ENCODE assay signal across 14 mouse cellular contexts in genomic region chr6:136910247-136910890, GRCm38 (mm10). TPM values are rescaled to one million over a fixed set of nuclear protein-coding genes. Genes with fewer than 3 reads are reported as not detected.
A peak's percentile ranks its signal among the peaks of the same experiment; 100 is the strongest.
DNase-seq lines count a peak whose midpoint lies in the region; ATAC-seq and TF ChIP-seq lines count a peak whose summit lies in the region.
"Had no signal": no experiment of that assay in that cellular context is flagged by ENCODE, and none has a peak within 500 bp of the region (broad histone marks: within the 10 kb centered on the region; RNA-seq: fewer than 3 reads in every experiment).

No protein-coding gene starts in this region.

- H3K4me2 ChIP-seq in hindbrain, postnatal 0 days (ENCODE audit: low read depth, low read length): no peak overlapping the region
- no peak overlapping the region for H3K4me2 ChIP-seq in limb, embryonic 15.5 days
- H3K4me2 ChIP-seq in stomach, postnatal 0 days (replicated peaks; ENCODE audit: low read depth): no peak overlapping the region

- H3K4me3 ChIP-seq in hindbrain, postnatal 0 days (ENCODE audit: low read length): no peak overlapping the region
- no peak overlapping the region for H3K4me3 ChIP-seq in hindbrain, embryonic 10.5 days
- H3K4me3 ChIP-seq in limb, embryonic 15.5 days: no peak overlapping the region
- H3K4me3 ChIP-seq in stomach, postnatal 0 days (ENCODE audit: low read depth, low read length): no peak overlapping the region
- H3K4me3 ChIP-seq: midbrain, embryonic 10.5 days had no signal

- no peak for ATAC-seq in hindbrain, postnatal 0 days
- no peak for ATAC-seq in limb, embryonic 15.5 days (ENCODE audit: insufficient number of reproducible peaks, low FRiP score, low TSS enrichment, low read depth)
- ATAC-seq in stomach, postnatal 0 days (ENCODE audit: low FRiP score, low TSS enrichment): no peak

- H3K27me3 ChIP-seq in hindbrain, postnatal 0 days (ENCODE audit: insufficient read depth, low read length): no peaks in the 10 kb centered on the region
- H3K27me3 ChIP-seq in hindbrain, embryonic 10.5 days (ENCODE audit: insufficient read depth, poor library complexity, severe bottlenecking): peaks cover 5% of the 10 kb centered on the region; the same call in 1 of the 2 replicates
- H3K27me3 ChIP-seq in limb, embryonic 15.5 days: no peaks in the 10 kb centered on the region
- H3K27me3 ChIP-seq in stomach, postnatal 0 days (ENCODE audit: control insufficient read depth, insufficient read depth, low read length): no peaks in the 10 kb centered on the region

- no peak overlapping the region for H3K27ac ChIP-seq in hindbrain, postnatal 0 days
- no peak overlapping the region for H3K27ac ChIP-seq in hindbrain, embryonic 10.5 days
- H3K27ac ChIP-seq in limb, embryonic 15.5 days: peak overlapping the region; percentile 43; the same call in 1 of the 2 replicates
- peak overlapping the region; percentile 70 for H3K27ac ChIP-seq in stomach, postnatal 0 days (replicated peaks)
- H3K27ac ChIP-seq: midbrain, embryonic 10.5 days had no signal

- WGBS in hindbrain, postnatal 0 days: 71% methylated on average over 9 of the region's 9 CpGs
- WGBS in hindbrain, embryonic 10.5 days: 91% methylated on average over 9 of the region's 9 CpGs
- WGBS in limb, embryonic 15.5 days: 54% methylated on average over 9 of the region's 9 CpGs
- WGBS in stomach, postnatal 0 days: 51% methylated on average over 9 of the region's 9 CpGs

- H3K4me1 ChIP-seq in hindbrain, postnatal 0 days (ENCODE audit: insufficient read depth, low read length): no peaks in the 10 kb centered on the region
- H3K4me1 ChIP-seq in hindbrain, embryonic 10.5 days (replicated peaks): peaks cover 14% of the 10 kb centered on the region
- peaks cover 24% of the 10 kb centered on the region for H3K4me1 ChIP-seq in limb, embryonic 15.5 days
- H3K4me1 ChIP-seq in stomach, postnatal 0 days (replicated peaks; ENCODE audit: control insufficient read depth, insufficient read depth): peaks cover 11% of the 10 kb centered on the region; the same call in 1 of the 2 replicates

- no peaks in the 10 kb centered on the region for H3K9me3 ChIP-seq in hindbrain, postnatal 0 days (ENCODE audit: low read length)
- H3K9me3 ChIP-seq in hindbrain, embryonic 10.5 days: no peaks in the 10 kb centered on the region
- no peaks in the 10 kb centered on the region for H3K9me3 ChIP-seq in limb, embryonic 15.5 days
- no peaks in the 10 kb centered on the region for H3K9me3 ChIP-seq in stomach, postnatal 0 days (ENCODE audit: control insufficient read depth, low read length)
- H3K9me3 ChIP-seq: midbrain, embryonic 10.5 days had no signal

- no peak for TF ChIP-seq EP300 in stomach, postnatal 0 days (optimal IDR thresholded peaks at IDR 0.05)

- DNase-seq in hindbrain, postnatal 0 days (ENCODE audit: low spot score): peak; percentile 58
- DNase-seq in hindbrain, embryonic 10.5 days (ENCODE audit: low spot score): no peak
- DNase-seq in urinary bladder, postnatal 36 days (ENCODE audit: low spot score in 2 of 2): peak; percentile 20 to 35
- DNase-seq in urinary bladder, postnatal 25 days (ENCODE audit: low spot score): no peak
- DNase-seq in stomach, postnatal 0 days (ENCODE audit: low spot score): no peak
- DNase-seq in gastrocnemius, postnatal 25 days: no peak
- no peak for DNase-seq in yolk sac, embryonic 10.5 days (ENCODE audit: low spot score)
- DNase-seq: spleen, adult 18-20 months; thymus, postnatal 25 days had no signal

- TF ChIP-seq CTCF in hindbrain, postnatal 0 days (IDR thresholded peaks at IDR 0.05; ENCODE audit: low read depth): no peak
- TF ChIP-seq CTCF in stomach, postnatal 0 days (IDR thresholded peaks at IDR 0.05; ENCODE audit: low read depth): no peak

- no peak overlapping the region for H3K9ac ChIP-seq in hindbrain, postnatal 0 days (replicated peaks; ENCODE audit: low read length)
- no peak overlapping the region for H3K9ac ChIP-seq in limb, embryonic 15.5 days
- no peak overlapping the region for H3K9ac ChIP-seq in stomach, postnatal 0 days (ENCODE audit: low read length)

- H3K36me3 ChIP-seq in hindbrain, postnatal 0 days (ENCODE audit: insufficient read depth, low read length): no peaks in the 10 kb centered on the region
- H3K36me3 ChIP-seq in hindbrain, embryonic 10.5 days: no peaks in the 10 kb centered on the region
- H3K36me3 ChIP-seq in limb, embryonic 15.5 days: no peaks in the 10 kb centered on the region
- no peaks in the 10 kb centered on the region for H3K36me3 ChIP-seq in stomach, postnatal 0 days (ENCODE audit: control insufficient read depth, insufficient read depth, low read length)
- H3K36me3 ChIP-seq: midbrain, embryonic 10.5 days had no signal

RNA-seq across cellular contexts. Expression of gene Erp27, which starts 11.6 kb away (rescaled TPM):
- not detected in 2 replicates for total RNA-seq in hindbrain, postnatal 0 days (2014; rRNA removed)
- not detected in 2 replicates for polyA plus RNA-seq in hindbrain, postnatal 0 days (2015; fragmentation: Nextera tagmentation; extraction: Ambion mirVana)
- 0.24 TPM in 1 of 2 replicates, not detected in the other for polyA plus RNA-seq in hindbrain, embryonic 10.5 days (2016; fragmentation: Nextera tagmentation; extraction: Ambion mirVana)
- polyA plus RNA-seq in limb, embryonic 15.5 days (2015; fragmentation: Nextera tagmentation; extraction: Ambion mirVana): 0.53 and 0.72 TPM in 2 replicates
- polyA plus RNA-seq in stomach, postnatal 0 days (2015; fragmentation: Nextera tagmentation; extraction: Ambion mirVana): 0.65 and 1.0 TPM in 2 replicates
- total RNA-seq in gastrocnemius, postnatal 25 days (2021): not detected
- total RNA-seq: left cerebral cortex, postnatal 36 days had no signal
- polyA plus RNA-seq: embryonic facial prominence, embryonic 11.5 days; midbrain, embryonic 10.5 days had no signal

RNA-seq across cellular contexts. Expression of gene Pde6h, which starts 13.3 kb away (rescaled TPM):
- total RNA-seq in hindbrain, postnatal 0 days (2014; rRNA removed): not detected in 2 replicates
- 0.76 and 1.3 TPM in 2 replicates for polyA plus RNA-seq in hindbrain, postnatal 0 days (2015; fragmentation: Nextera tagmentation; extraction: Ambion mirVana)
- polyA plus RNA-seq in hindbrain, embryonic 10.5 days (2016; fragmentation: Nextera tagmentation; extraction: Ambion mirVana): not detected in 2 replicates
- 0.19 TPM in 1 of 2 replicates, not detected in the other for polyA plus RNA-seq in limb, embryonic 15.5 days (2015; fragmentation: Nextera tagmentation; extraction: Ambion mirVana)
- 0.06 and 0.40 TPM in 2 replicates for polyA plus RNA-seq in stomach, postnatal 0 days (2015; fragmentation: Nextera tagmentation; extraction: Ambion mirVana)
- not detected for total RNA-seq in gastrocnemius, postnatal 25 days (2021)
- polyA plus RNA-seq: embryonic facial prominence, embryonic 11.5 days; midbrain, embryonic 10.5 days had no signal

RNA-seq across cellular contexts. Expression of gene Arhgdib, which starts 31.3 kb away (rescaled TPM):
- total RNA-seq in hindbrain, postnatal 0 days (2014; rRNA removed): 7.2 and 12.8 TPM in 2 replicates
- 17.3 and 18.8 TPM in 2 replicates for polyA plus RNA-seq in hindbrain, postnatal 0 days (2015; fragmentation: Nextera tagmentation; extraction: Ambion mirVana)
- 26.5 and 35.2 TPM in 2 replicates for polyA plus RNA-seq in hindbrain, embryonic 10.5 days (2016; fragmentation: Nextera tagmentation; extraction: Ambion mirVana)
- polyA plus RNA-seq in limb, embryonic 15.5 days (2015; fragmentation: Nextera tagmentation; extraction: Ambion mirVana): 166 and 167 TPM in 2 replicates
- 27.3 and 34.9 TPM in 2 replicates for polyA plus RNA-seq in stomach, postnatal 0 days (2015; fragmentation: Nextera tagmentation; extraction: Ambion mirVana)
- 10 to 100 TPM in 1 of 2 experiments, 1 to 10 TPM in 1; 6.3 to 12.1 TPM for total RNA-seq in gastrocnemius, postnatal 25 days (2021)

RNA-seq across cellular contexts. Expression of gene Mgp, which starts 34.7 kb away (rescaled TPM):
- total RNA-seq in hindbrain, postnatal 0 days (2014; rRNA removed): 23.6 and 34.6 TPM in 2 replicates
- 74.4 and 81.8 TPM in 2 replicates for polyA plus RNA-seq in hindbrain, postnatal 0 days (2015; fragmentation: Nextera tagmentation; extraction: Ambion mirVana)
- 0.85 and 3.3 TPM in 2 replicates for polyA plus RNA-seq in hindbrain, embryonic 10.5 days (2016; fragmentation: Nextera tagmentation; extraction: Ambion mirVana)
- polyA plus RNA-seq in limb, embryonic 15.5 days (2015; fragmentation: Nextera tagmentation; extraction: Ambion mirVana): 350 and 381 TPM in 2 replicates
- 392 and 473 TPM in 2 replicates for polyA plus RNA-seq in stomach, postnatal 0 days (2015; fragmentation: Nextera tagmentation; extraction: Ambion mirVana)
- total RNA-seq in gastrocnemius, postnatal 25 days (2021): 100 to 1,000 TPM; 102 to 127 TPM
- total RNA-seq: neutrophil, adult 5-6 weeks had no signal

RNA-seq across cellular contexts. Expression of gene Art4, which starts 52.8 kb away (rescaled TPM):
- total RNA-seq in hindbrain, postnatal 0 days (2014; rRNA removed): 0.37 and 0.43 TPM in 2 replicates
- 0.25 and 0.34 TPM in 2 replicates for polyA plus RNA-seq in hindbrain, postnatal 0 days (2015; fragmentation: Nextera tagmentation; extraction: Ambion mirVana)
- polyA plus RNA-seq in hindbrain, embryonic 10.5 days (2016; fragmentation: Nextera tagmentation; extraction: Ambion mirVana): 1.7 and 2.3 TPM in 2 replicates
- 2.9 and 3.9 TPM in 2 replicates for polyA plus RNA-seq in limb, embryonic 15.5 days (2015; fragmentation: Nextera tagmentation; extraction: Ambion mirVana)
- polyA plus RNA-seq in stomach, postnatal 0 days (2015; fragmentation: Nextera tagmentation; extraction: Ambion mirVana): 3.2 and 3.3 TPM in 2 replicates
- total RNA-seq in gastrocnemius, postnatal 25 days (2021): under 1 TPM; 0.18 to 0.54 TPM
- total RNA-seq: left cerebral cortex, postnatal 36 days had no signal

Comparison
In these comparisons a context has a peak if more than half of its experiments do, and no peak if none do; other contexts are left out.
1. DNase-seq: peak in hindbrain, postnatal 0 days (single experiment) and urinary bladder, postnatal 36 days (2 of 2); none in hindbrain, embryonic 10.5 days (single experiment), urinary bladder, postnatal 25 days (single experiment), stomach, postnatal 0 days (single experiment), gastrocnemius, postnatal 25 days (single experiment) and yolk sac, embryonic 10.5 days (single experiment).
2. H3K27ac ChIP-seq: peak in limb, embryonic 15.5 days (single experiment) and stomach, postnatal 0 days (single experiment); none in hindbrain, postnatal 0 days (single experiment) and hindbrain, embryonic 10.5 days (single experiment).